Mouse (Mus musculus) layer of hippocampus, adult 9-11 months (tissue): ENCODE data around the gene 4930522H14Rik.

Experiments used
- DNase-seq: peaks from one replicate; pipeline ENCODE4 v3.0.0; 2022

The 4930522H14Rik gene

DNA sequence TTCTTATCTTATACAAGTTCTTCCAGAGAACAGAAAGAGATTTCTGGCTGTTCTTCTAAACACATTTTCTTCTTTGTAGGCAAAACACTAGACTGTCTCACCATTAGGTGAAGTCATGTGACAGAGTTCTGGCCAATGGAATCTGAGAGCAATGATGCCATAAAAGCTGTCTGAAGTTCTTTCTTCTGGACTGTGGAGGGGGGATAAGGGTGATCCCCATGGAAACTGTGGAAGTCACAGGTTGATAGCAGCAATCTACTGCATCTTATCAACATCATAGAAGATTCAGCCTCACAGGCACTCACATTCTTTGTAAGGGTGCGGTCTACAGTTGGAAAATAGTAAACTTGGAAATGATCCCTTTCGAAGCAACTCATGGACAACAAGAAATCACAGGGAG is at the start of gene 4930522H14Rik:
Gene 4930522H14Rik (minus strand): TSS at position 187 of the 400 bp plus-strand sequence.
- DNase-seq, result no peak

GRCm38 (mm10) chr4:109578356-109578755 is 47.3 kb upstream of the 4930522H14Rik start:
- no peak for DNase-seq

DNA sequence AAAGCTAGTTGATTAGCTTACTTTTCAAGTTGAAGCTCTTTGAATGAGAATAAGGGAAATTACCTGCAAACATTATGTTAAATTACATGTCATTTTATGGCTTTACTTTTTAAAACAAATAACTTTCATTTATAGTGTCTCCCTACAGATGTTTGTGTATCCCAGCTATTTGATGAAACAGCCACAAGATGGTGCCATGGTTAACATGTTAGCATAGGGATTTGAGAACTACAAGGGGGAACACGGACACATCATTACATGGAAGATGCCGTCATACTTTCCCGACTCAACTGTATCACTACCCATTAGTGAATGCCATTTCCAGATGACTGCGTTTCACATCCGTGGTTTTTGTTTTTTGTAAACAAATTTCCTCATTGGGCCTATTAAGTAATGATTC is 45.8 kb upstream of the 4930522H14Rik start:
- no peak for DNase-seq

- DNase-seq, result no peak
Observed at GRCm38 (mm10) chr4:109574845-109575244, 43.7 kb upstream of the 4930522H14Rik start.

DNA sequence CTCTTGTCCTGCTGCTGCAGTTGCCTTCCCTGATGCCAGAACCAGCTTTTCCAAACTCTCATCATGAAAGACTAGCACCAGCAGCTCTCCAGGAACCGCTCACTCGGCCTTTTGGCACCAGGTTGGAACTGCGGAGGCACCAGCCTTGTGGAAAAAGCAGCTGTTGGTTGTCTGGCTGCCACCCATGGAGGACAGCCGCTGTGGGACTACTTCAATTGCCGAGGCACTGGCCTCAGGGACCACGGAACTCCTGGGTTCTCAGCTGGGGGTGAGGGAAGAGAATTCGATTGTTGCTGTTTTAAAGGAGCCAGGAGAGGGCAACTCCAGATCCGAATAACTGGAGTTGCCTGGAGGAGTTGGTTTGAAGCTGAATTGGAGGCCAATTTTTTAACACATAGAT is 43.2 kb upstream of the 4930522H14Rik start:
- no peak for DNase-seq

GRCm38 (mm10) chr4:109572632-109573031 is 41.5 kb upstream of the 4930522H14Rik start:
- DNase-seq, result no peak

- DNase-seq, result no peak
Observed at GRCm38 (mm10) chr4:109569421-109569820, 38.3 kb upstream of the 4930522H14Rik start.

GRCm38 (mm10) chr4:109568959-109569358 is 37.9 kb upstream of the 4930522H14Rik start:
- DNase-seq, result no peak

GRCm38 (mm10) chr4:109564711-109565110 is 33.6 kb upstream of the 4930522H14Rik start:
- no peak for DNase-seq

- peak; percentile 4 for DNase-seq
Observed at GRCm38 (mm10) chr4:109550338-109551150, 19.4 kb upstream of the 4930522H14Rik start.

DNA sequence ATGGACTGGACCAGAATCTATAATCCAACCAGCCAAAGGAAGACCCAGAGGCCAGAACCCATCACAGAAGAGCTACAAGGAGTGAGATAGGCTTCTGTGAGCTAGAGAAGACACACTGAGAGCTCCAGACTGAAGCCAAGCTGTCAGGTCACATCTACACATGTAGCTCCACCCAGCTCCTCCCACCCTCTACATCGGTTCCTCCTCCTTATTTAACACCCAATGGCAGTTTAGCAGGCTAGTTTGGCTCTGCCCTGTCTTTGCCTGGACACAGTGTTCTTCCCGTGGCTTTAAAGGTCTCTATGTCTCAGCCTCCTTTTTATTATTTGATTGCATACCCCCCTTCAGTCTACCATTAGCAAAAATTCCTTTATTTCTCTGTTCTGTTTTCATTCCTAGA is 16.2 kb upstream of the 4930522H14Rik start:
- no peak for DNase-seq

GRCm38 (mm10) chr4:109546538-109546937 is 15.4 kb upstream of the 4930522H14Rik start:
- DNase-seq, result no peak

DNA sequence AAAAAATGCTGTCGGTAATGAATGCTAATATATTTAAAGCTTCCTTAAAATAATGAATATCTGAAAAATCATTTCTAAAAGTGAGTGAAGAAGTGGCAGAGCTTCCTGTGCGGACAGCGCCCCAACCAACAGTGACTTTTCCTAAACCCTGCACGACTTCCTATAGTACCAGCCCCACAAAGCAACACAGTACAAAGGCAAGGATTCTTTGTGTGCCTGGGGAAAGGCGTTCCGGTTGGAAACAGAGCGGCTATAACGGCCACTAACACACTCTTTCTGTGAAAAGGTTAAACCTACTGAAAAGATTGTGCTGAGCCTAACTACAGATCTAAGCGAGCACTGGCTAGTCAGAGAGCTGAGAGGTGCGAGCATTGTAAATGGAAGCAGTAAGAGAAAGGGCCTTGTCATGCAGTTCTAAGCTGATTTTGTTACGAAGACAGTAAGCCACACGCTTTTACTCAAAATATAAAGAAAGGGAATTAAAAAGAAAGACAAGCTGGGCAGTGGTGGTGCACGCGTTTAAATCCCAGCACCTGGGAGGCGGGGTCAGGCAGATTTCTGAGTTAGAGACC is 766 bp downstream of the 4930522H14Rik start:
- no peak for DNase-seq

DNA sequence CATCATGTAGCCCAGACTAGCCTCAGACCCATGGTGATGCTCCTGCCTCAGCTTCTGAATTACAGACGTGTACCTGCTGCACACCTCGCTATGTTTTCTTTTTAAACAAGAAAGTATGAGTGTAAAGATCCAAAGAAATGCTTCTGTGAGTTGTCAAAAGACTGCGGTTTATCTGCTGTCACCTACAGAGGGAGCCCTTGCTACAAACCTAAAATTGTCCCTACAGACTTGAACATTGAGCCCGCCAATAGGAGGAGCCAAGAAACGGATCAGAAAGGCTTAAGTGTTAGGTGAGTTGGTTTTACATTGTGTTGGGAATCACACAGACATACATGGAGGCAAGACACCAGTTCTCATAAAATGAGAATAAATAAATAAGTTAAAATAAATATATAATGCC is 26.2 kb downstream of the 4930522H14Rik start:
- peak; percentile 44 for DNase-seq

DNA sequence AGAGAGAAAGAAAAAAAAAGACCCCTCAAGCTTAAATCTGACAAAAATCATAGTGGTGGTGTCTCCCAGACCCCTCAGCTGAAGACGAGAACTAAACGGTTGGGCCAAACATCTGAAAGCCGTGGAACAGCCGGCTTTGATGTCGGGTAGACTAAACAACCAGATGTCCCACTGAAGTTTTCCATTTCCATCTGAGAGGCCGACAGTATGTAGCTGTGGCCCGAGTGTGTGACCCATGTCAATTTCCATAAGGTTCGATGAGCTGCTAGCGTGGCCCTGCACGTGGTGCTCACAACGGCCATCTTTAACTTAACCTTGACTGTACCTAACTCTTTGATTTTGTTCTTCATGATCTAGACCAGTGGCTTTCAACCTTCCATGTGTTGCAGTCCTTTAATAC is 32.6 kb downstream of the 4930522H14Rik start:
- no peak for DNase-seq

DNA sequence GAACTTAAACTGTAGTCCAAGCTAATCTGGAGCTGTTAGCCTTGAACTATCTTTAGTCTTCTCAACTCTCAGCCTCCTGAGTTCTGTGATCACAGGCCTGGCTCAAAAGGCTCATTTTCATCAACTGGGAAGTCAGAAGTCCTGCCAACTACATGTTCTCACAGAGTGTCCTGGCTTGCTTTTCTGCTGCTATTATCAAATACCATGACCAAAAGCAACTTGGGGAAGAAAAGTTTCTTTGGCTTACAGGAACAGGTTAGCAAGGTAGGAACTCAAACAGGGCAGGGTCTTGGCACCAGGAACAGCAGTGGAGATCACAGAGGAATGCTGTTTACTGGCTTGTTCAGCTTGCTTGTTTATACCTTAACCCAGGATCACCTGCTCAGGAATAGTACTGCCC is 37.5 kb downstream of the 4930522H14Rik start:
- no peak for DNase-seq

DNA sequence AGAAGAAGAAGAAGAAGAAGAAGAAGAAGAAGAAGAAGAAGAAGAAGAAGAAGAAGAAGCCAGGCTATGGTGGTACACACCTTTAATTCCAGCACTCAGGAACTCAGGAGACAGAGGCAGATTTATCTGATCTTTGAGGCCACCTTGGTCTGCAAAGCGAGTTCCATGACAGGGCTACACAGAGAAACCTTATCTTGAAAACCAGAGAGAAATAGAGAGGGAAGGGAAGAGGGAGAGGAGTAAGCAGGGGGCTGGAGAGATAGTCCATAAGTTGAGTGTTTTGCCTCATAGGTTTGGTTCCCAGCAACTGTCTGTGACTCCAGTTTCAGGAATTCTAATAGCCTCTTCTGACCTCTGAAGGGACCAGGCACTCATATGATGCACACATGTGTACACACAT is 42.3 kb downstream of the 4930522H14Rik start:
- DNase-seq, result no peak

DNA sequence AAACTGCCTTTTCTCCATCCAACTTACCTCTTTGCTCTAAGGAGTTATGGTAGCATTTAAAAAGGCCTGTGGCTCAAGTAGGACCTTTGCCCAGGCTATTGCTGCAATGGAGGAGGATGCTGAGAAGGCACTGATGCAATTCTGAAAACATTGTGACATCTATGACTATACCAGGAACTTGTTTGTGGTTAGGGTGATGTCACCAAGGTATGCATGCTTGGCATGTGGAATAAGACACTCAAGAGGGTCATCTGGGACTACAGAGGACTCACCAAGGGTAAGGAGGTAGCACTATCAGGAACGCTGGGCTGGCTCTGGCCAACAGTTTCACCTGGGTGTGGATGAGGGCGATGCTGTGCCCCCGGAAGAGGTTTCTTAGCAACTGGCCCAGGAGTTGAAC is 46.5 kb downstream of the 4930522H14Rik start, which contains the start of gene Rnf11:
Gene Rnf11 (minus strand): TSS at position 108 of the 400 bp plus-strand sequence.
- DNase-seq, result no peak

- DNase-seq, result no peak
Observed at GRCm38 (mm10) chr4:109482701-109483100, 48.4 kb downstream of the 4930522H14Rik start.

GRCm38 (mm10) chr4:109481424-109481823 is 49.7 kb downstream of the 4930522H14Rik start:
- no peak for DNase-seq

GRCm38 (mm10) chr4:109477454-109477853 is 53.6 kb downstream of the 4930522H14Rik start:
- DNase-seq, result no peak

DNA sequence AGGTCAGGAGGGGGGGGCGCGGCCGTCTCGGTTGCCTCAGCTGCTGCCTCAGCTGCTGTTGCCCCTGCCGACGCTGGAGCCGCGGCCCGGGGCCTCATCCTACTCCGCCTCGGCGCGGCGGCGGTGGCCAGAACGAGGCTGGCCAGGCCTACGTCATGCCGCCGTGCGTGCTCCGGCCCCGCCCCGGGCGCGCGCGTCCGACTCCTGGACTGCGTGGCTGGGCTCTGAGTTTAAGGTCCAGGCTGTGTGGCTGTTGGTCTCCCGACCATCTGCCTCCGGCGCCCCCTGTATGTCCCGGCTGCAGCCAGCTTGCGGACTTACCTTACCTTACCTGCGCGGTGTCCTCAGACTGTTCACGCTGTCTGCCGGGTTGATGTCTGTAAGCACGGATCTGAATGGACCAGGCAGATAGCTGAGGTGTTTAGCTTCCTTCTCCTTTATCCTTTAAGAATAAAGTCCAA is 54.5 kb downstream of the 4930522H14Rik start:
- peak; percentile 90 for DNase-seq

DNA sequence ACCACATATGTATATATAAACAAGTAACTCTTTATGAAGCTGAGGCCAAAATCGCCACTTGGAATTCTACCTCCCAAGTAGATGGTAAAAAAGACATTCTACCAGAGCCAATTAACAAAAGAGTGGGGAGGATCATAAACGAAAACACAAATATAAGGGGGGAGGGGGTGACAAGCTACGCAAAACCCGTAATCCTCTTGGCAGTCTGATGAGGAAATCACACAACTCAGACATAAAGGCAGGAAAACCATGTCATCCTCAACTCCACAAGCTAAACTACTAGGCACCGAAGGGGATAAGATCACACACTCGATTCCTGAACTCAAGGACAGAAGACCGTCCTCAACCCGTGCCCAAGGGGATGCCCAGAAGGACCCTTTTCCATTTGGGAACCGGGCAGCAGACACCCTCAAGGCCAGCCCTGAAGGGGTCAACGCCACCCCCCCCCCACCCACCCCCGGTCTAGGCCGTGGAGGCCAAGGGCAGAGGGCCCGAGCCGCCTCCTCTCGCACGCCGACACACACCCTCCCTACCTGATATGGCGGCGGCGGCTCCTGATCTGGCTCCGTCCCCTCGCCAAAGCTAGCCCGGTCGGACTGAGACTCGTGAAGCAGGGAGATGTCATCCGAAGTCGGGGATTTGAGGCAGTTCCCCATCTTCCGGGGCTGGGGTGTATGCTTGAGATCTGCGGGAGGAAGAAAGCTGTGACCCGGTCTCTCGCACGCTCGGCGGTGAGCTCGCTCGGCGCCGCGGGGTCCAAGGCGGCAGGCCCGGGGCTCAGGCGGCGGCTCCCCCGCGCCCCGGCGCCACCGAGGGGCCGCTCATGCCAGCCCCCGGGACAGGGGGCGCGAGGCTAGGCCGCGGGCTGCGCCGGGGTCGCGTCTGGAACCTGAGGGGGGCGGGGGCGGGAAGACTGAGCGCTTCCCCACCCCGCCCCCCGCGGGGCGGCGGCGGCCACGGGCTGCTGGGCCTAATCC is 55.2 kb downstream of the 4930522H14Rik start:
- peak; percentile 20 for DNase-seq
